Mouse (Mus musculus): Measurements from ENCODE around the gene Mybphl.
A peak's percentile ranks its signal among the peaks of the same experiment; 100 is the strongest.

Mybphl gene

DNA sequence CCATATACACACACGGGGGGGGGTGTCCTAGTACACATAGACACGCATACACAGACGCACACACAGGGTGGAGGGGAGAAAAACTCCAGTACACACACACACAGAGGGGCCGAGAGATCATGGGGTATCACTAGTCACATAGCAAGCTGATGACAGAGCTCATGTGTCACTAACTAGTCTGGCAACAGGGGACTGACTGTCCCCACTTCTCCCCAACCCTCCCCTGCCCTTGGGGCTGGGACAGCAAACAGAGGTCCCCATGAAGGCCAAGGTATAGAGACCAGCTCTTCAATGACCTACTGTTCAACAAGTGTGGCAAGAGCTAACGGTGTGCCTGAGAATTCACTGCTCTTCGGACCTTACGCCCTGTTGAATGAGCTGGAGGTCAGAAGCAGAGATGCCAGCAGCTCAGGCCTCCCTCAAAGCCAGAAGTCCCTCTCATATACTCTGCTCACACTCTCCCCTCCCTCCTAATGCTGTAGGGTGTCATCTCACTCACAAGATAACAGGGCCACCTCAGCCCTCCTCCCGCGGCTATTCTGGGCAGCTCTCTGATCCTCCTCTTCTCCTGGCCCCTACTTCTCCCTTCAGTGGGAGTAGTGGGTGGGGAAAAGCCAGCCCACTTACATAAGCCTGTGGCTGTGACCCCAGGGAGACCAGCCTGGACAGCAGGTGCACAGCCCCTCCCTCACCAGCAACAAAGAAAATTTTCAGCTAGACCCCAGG is at the start of gene Mybphl:
Gene Mybphl (plus strand): TSS at position 642 of the 726 bp plus-strand sequence.
- no peak for DNase-seq (ENCODE audit: low spot score in 2 of 2)

DNA sequence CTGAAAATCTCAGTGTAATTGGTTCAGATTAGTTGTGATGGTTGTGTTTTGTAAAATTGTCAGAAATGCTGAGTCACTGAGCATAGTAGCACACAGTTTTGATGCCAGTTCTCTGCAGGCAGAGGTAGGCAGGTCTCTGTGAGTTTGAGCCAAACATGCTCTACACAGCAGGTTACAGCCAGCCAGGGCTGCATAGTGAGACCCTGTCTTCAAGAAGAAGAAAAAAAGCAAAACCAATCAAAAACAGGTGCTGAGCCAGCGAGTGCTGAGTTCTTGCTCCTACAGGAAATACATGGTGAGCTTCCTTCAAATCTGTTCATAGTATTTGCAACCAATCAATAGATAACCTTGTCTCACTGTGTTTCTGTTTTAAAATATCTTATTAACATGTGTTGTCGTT is 46.2 kb upstream of the Mybphl start:
- no peak for DNase-seq (ENCODE audit: low spot score in 2 of 2)

- no peak for DNase-seq (ENCODE audit: low spot score in 2 of 2)
Observed at GRCm38 (mm10) chr3:108321671-108322070, 43.0 kb upstream of the Mybphl start.

- no peak for DNase-seq (ENCODE audit: low spot score in 2 of 2)
Observed at GRCm38 (mm10) chr3:108322136-108322535, 42.6 kb upstream of the Mybphl start.

DNA sequence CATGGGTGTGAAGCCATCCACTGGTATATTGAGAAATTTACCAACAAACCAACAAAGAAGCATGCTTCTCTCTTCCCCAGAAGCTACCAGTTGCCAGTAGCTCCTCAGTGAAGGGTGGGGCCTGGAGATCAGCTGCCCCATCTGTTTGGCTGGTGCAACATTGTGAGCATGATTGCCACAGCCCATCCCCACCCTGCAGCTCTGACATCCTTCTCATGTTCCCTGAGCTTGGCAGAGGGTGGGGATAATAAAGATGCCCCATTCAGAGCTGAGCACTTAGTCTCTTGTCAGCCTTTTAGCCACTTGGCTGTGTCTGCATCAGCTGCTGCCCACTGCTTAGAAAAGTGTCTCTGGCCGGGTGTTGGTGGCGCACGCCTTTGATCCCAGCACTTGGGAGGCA is 41.7 kb upstream of the Mybphl start:
- DNase-seq (ENCODE audit: low spot score in 2 of 2): no peak

DNA sequence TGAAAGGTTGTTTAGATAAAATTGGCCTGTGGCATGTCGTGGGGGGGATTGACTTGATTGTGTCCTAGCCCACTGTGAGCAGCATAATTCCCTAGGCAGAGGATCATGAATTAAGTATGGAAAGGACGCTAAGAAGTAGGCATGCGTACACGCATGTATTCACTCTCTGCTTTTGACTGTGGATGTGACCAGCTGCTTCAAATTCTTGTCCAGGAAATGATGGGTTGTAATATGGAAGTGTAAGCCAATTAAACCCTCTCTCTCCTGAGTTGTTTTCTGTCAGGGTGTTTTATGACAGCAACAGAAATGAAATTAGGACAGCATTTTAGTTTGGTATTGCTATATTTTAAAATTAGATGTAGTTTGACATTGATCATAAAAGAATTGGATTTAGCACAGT is 39.9 kb upstream of the Mybphl start:
- no peak for DNase-seq (ENCODE audit: low spot score in 2 of 2)

- no peak for DNase-seq (ENCODE audit: low spot score in 2 of 2)
Observed at GRCm38 (mm10) chr3:108325521-108325920, 39.2 kb upstream of the Mybphl start.

DNA sequence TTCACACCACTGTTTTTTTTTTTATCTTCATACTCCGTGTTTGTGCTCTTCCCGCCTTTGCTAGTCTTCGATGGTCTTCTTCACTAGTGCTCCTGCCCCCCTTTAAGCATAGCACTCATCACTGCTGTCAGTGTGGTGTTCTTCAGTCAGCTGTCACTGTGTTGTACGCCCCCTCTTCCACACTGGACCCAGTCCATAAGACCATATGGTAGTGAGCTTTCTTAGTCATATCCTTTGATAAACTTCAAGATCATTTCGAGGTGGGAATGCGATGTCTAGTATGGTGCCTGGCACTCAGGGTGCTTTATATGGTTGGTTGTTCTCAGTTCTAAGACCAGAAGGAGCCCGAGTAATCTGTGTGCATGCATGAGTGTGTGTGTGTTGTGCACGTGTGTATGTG is 37.4 kb upstream of the Mybphl start:
- DNase-seq (ENCODE audit: low spot score in 2 of 2): peak; percentile 34 to 43

DNA sequence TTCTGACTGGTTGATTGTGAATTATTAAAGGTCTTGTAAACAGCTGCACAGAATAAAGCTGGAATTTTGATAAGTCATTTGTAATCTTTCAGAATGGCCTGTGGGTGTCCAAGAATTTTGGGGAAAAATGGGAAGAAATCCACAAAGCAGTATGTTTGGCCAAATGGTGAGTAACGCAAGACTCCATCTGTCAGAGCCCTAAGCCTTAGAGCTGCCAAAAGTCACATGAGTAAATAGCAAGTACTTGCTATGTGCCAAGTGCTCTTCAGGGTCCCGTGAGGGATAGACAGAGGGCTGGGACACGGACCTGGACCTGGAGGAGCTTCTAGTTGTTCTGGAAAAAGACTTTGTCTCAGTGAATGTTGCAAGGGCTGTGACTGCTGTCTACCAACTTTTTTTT is 36.8 kb upstream of the Mybphl start:
- no peak for DNase-seq (ENCODE audit: low spot score in 2 of 2)

DNA sequence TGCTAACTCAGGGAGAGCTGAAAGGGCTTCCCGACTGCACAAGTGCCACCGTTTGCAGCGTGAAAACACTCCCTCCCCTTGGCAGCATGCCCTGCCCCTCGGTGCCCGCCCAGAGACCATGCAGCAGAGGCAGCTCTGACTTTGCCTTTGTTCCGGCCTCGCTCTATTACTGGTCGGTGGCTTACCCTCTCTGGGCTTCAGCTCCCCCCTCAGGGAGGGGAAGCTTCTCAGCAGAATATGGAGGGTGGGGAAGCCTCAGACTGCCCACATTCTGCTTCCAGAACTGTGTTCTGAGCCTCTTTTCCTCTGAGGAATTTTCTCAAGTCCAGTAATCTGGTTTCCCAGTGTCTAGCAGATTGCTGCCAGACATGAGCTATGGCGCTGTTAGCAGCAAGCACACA is 36.3 kb upstream of the Mybphl start:
- DNase-seq (ENCODE audit: low spot score in 2 of 2): no peak

DNA sequence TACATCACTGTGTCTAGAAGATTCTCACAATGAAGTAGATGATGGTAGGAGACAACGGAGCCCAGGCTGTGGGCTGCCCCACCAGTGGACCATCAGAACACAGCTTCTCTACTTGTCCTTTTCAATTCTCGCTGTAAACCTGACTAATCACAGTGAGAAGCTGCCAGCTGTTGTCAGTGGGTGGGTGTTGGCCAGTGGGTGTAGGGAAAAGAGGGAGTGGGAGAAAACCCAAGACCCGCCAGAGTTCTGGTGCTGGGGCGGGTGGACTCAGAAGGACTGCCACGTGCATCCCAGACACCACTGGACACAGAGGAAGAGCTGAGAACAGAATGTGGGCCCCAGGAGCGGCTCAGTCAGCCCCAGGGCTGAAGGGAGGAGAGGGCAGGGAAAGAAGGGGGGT is 33.9 kb upstream of the Mybphl start:
- peak; percentile 33 to 44 for DNase-seq (ENCODE audit: low spot score in 2 of 2)

DNA sequence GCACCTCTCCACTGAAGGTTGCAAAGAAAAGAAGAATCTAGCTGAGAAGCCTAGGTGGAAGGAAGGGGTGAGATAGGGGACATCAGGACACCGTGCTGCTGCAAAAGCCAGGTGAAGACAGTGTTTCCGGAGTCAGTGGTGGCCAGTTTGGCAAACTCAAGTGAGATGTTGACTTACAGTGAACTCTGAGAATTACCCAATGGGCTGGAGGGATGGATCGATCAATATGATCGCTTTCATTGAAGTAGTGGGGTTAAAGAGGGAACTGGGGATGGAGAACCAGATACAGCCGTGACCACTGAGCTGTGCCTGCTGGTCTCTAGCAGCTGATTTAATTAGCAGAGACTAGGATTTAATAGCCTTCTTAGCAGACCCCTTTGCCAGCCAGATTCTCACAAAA is 27.8 kb upstream of the Mybphl start:
- DNase-seq (ENCODE audit: low spot score in 2 of 2): no peak

- DNase-seq (ENCODE audit: low spot score in 2 of 2): no peak
Observed at GRCm38 (mm10) chr3:108341040-108341439, 23.7 kb upstream of the Mybphl start.

DNA sequence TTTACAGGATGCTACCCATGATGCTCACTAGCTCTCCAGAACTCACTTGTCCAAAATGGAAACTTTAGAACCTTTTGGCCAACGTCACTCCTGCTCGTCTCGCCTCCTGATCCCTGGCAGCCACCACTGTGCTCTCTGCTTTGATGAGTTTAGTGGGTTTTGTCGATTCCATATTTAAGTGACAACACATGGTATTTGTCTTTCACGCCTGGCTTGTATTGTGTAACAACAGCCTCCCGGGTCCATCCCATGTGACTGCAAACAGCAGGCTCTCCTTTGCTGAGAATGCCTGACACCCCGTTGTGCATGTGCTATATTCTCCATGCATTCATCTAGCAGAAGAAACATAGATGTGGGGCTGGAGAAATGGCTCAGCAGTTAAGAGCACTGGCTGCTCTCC is 22.5 kb upstream of the Mybphl start:
- no peak for DNase-seq (ENCODE audit: low spot score in 2 of 2)

- DNase-seq (ENCODE audit: low spot score in 2 of 2): no peak
Observed at GRCm38 (mm10) chr3:108345855-108346254, 18.9 kb upstream of the Mybphl start.

GRCm38 (mm10) chr3:108348376-108348775 is 16.3 kb upstream of the Mybphl start:
- DNase-seq (ENCODE audit: low spot score in 2 of 2): no peak

DNA sequence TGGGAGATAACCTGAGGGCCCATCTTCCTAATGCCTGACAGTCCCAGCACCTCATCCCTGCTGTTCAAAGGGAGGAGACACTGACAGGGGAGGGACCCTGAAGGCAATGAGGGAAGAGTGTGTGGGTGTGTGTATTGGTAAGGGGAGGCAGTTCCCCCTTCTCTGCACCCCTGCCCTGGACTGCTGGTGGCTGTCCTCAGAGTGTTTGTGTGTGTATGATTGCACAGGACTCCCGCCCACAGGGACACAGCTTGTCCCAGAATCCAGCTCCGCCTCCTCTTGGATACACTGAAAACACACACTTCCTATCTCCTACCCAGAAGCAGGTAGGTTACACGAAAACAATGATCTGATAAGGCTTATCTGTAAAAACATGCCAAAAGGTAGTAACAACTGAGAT is 9.5 kb upstream of the Mybphl start:
- no peak for DNase-seq (ENCODE audit: low spot score in 2 of 2)

DNA sequence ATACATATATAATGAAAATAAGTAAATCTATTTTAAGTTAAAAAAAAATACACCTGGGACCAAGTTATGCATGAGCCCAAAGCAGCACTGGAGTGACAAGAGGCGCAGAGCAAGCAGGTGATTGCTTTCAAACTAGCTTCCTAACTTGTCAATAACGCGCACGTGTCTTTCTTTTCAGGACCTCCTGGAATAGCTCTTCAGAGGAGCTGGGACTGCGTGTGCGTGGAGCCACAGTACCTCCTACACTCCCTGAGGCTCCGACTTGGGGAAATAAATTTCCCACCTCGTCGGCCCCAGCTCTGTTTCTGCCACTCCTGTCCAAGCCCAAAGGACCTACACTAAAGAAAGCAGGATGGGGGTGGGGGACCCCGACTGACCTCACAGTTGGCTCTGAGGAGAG is 7.7 kb upstream of the Mybphl start:
- DNase-seq (ENCODE audit: low spot score in 2 of 2): peak in 1 of 2 experiments; percentile 58

- peak; percentile 51 to 69 for DNase-seq (ENCODE audit: low spot score in 2 of 2)
Observed at GRCm38 (mm10) chr3:108358445-108358844, 6.3 kb upstream of the Mybphl start.

DNA sequence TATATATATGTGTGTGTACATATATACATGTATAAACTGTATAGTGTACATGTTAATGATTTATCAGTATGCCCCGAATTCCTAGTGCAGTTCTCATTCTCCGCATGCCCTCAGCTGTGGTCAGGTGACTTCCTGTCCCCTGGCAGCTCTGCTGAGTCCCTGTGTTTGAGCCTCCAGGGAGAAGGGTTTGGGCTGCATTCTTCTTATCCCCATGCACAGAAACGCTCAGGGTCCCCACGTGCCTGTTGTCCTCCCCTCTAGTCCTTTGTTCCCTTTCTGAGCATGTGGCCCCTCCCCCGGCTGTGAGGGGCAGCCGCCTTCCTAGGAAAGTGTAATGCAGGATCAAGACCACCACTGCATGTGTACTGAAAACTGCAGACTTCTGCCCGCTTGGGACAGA is 3.8 kb upstream of the Mybphl start:
- no peak for DNase-seq (ENCODE audit: low spot score in 2 of 2)

GRCm38 (mm10) chr3:108363626-108364025 is 1.1 kb upstream of the Mybphl start:
- DNase-seq (ENCODE audit: low spot score in 2 of 2): no peak

DNA sequence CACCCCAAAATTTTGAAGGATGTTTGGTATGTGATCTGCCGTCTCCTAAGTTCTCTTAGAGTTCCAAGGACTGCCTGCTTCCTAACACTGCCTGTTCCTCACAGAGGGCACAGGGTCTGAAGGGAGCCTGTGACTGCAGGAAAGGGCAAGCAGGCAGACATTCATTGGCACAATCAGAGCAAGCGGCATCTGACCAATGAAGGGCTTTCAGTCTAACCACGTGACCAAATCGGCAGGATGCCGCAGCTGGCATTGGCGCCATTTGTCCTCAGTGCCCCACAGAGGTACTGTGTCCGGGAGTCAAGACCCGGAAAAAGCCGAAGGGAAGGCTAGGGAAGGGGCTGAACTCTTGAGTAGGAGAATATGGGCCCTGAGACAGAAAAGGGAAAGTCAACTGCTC is 2.5 kb downstream of the Mybphl start:
- DNase-seq (ENCODE audit: low spot score in 2 of 2): no peak

- DNase-seq (ENCODE audit: low spot score in 2 of 2): no peak
Observed at GRCm38 (mm10) chr3:108367828-108368227, 3.1 kb downstream of the Mybphl start.

- DNase-seq (ENCODE audit: low spot score in 2 of 2): no peak
Observed at GRCm38 (mm10) chr3:108368721-108369120, 4.0 kb downstream of the Mybphl start.

Data from right cerebral cortex, postnatal 36 days (tissue).